In genomic region chr11:61021676-61022549, GRCm38 (mm10) we compare ENCODE assay signal across 8 mouse cellular contexts. TPM values are rescaled to one million over a fixed set of nuclear protein-coding genes. Genes with fewer than 3 reads are reported as not detected.
A peak's percentile ranks its signal among the peaks of the same experiment; 100 is the strongest.
DNase-seq lines count a peak whose midpoint lies in the region; ATAC-seq and TF ChIP-seq lines count a peak whose summit lies in the region.

No protein-coding gene starts in this region.

- H3K36me3 ChIP-seq in lung, embryonic 15.5 days, result no peaks in the 10 kb centered on the region
- H3K36me3 ChIP-seq in heart, embryonic 12.5 days, result no peaks in the 10 kb centered on the region
- H3K36me3 ChIP-seq in myocyte (ENCODE audit: control insufficient read depth, insufficient read depth), result no peaks in the 10 kb centered on the region

- H3K9ac ChIP-seq in lung, embryonic 15.5 days, result peak overlapping the region; percentile 24; the same call in 1 of the 2 replicates
- peak overlapping the region; percentile 78 for H3K9ac ChIP-seq in heart, embryonic 12.5 days

- peak overlapping the region; percentile 94 for H3K4me2 ChIP-seq in lung, embryonic 15.5 days
- peak overlapping the region; percentile 97 for H3K4me2 ChIP-seq in heart, embryonic 12.5 days
- H3K4me2 ChIP-seq in myocyte (ENCODE audit: low read depth), result peak overlapping the region; percentile 24

- TF ChIP-seq POLR2A in myocyte (IDR thresholded peaks at IDR 0.05; ENCODE audit: insufficient read length, low read depth), result no peak

- H3K9me3 ChIP-seq in lung, embryonic 15.5 days, result no peaks in the 10 kb centered on the region
- H3K9me3 ChIP-seq in heart, embryonic 12.5 days (replicated peaks), result no peaks in the 10 kb centered on the region

- 2% methylated on average over 54 of the region's 68 CpGs for WGBS in lung, embryonic 15.5 days
- WGBS in heart, embryonic 12.5 days, result 2% methylated on average over 68 of the region's 68 CpGs

- H3K4me1 ChIP-seq in lung, embryonic 15.5 days, result peaks cover 15% of the 10 kb centered on the region; the same call in 1 of the 2 replicates
- peaks cover 64% of the 10 kb centered on the region for H3K4me1 ChIP-seq in heart, embryonic 12.5 days (replicated peaks)

- H3ac ChIP-seq in myocyte (ENCODE audit: control insufficient read depth, insufficient read length), result peak overlapping the region; percentile 13

- peaks cover 73% of the 10 kb centered on the region for H3K27me3 ChIP-seq in lung, embryonic 15.5 days
- peaks cover 66% of the 10 kb centered on the region for H3K27me3 ChIP-seq in heart, embryonic 12.5 days (replicated peaks)
- peaks cover 24% of the 10 kb centered on the region for H3K27me3 ChIP-seq in myocyte (ENCODE audit: control insufficient read depth, insufficient read depth, insufficient read length)

- DNase-seq in lung, postnatal 4 days, result no peak
- peak; percentile 44 for DNase-seq in embryo, embryonic 11 days
- peak; percentile 24 to 25 for DNase-seq in layer of hippocampus, postnatal 36 days
- DNase-seq in urinary bladder, postnatal 14 days (ENCODE audit: low spot score), result no peak
- DNase-seq in thymus, postnatal 25 days, result no peak

- ATAC-seq in lung, embryonic 15.5 days (ENCODE audit: borderline replicate concordance, extremely low read depth, low FRiP score, low TSS enrichment), result no peak
- no peak for ATAC-seq in heart, embryonic 12.5 days (ENCODE audit: insufficient number of reproducible peaks, low FRiP score)

- peak overlapping the region; percentile 50 for H3K4me3 ChIP-seq in lung, embryonic 15.5 days
- H3K4me3 ChIP-seq in heart, embryonic 12.5 days, result peak overlapping the region; percentile 75
- peak overlapping the region; percentile 24 for H3K4me3 ChIP-seq in myocyte

- H3K27ac ChIP-seq in lung, embryonic 15.5 days, result no peak overlapping the region
- H3K27ac ChIP-seq in heart, embryonic 12.5 days (ENCODE audit: poor library complexity, severe bottlenecking), result 0 out of 2 replicates have a peak overlapping the region, but pooled peaks have one; percentile 3

- no peaks in the 10 kb centered on the region for H3K79me2 ChIP-seq in myocyte (ENCODE audit: control insufficient read depth, insufficient read depth)

TF ChIP-seq in myocyte, 11 proteins besides CTCF, POLR2A, EP300 and RAD21:
- TF ChIP-seq MYOG (IDR thresholded peaks at IDR 0.05; ENCODE audit: control insufficient read depth in 1 of 3, insufficient read depth in 1 of 3, insufficient read length in 2 of 3, low read depth in 2 of 3) (peak in 1 of 3 experiments; percentile 1), MYOD1 (IDR thresholded peaks at IDR 0.05; ENCODE audit: control insufficient read depth in 1 of 3, insufficient read length in 2 of 3, low read depth in 2 of 3) (no peak)

RNA-seq across cellular contexts. Expression of gene Kcnj12, which starts 0.5 kb away (rescaled TPM):
- polyA plus RNA-seq in lung, embryonic 15.5 days (2015; fragmentation: Nextera tagmentation; extraction: Ambion mirVana), result 0.44 and 0.77 TPM in 2 replicates
- polyA plus RNA-seq in heart, embryonic 12.5 days (2016; fragmentation: Nextera tagmentation; extraction: Ambion mirVana), result 3.8 and 4.3 TPM in 2 replicates
- total RNA-seq in layer of hippocampus, postnatal 36 days (2021), result 1 to 10 TPM; 6.0 to 6.9 TPM
- polyA plus RNA-seq in myocyte (2012; fragmentation: generic; extraction: Trizol), result 12.5 TPM

Comparison
In these comparisons a context has a peak if more than half of its experiments do, and no peak if none do; other contexts are left out.
1. H3K4me2 ChIP-seq: peak in every context shown above with its lines; median percentile 97 in heart, embryonic 12.5 days; 94 in lung, embryonic 15.5 days; 24 in myocyte.
2. H3K4me3 ChIP-seq: peak in every context shown above with its lines; median percentile 75 in heart, embryonic 12.5 days; 50 in lung, embryonic 15.5 days; 24 in myocyte.
3. DNase-seq: peak in embryo, embryonic 11 days (single experiment) and layer of hippocampus, postnatal 36 days (2 of 2); none in lung, postnatal 4 days (0 of 2), urinary bladder, postnatal 14 days (single experiment) and thymus, postnatal 25 days (single experiment).